Mouse (Mus musculus) heart, adult 2 months (tissue): ENCODE data around the gene 4833439L19Rik.

Experiments used
- CTCF ChIP-seq: fragments of 200-600 bp; IDR thresholded peaks from 2 replicates; pipeline ENCODE4 v1.8.1; 2022; ENCODE audit warnings: antibody characterized with exemption, mild to moderate bottlenecking, moderate library complexity
- EP300 ChIP-seq: fragments of 200-500 bp; IDR thresholded peaks from 2 replicates; pipeline ENCODE4 v1.6.1; 2011; ENCODE audit warnings: low read depth, low read length, control low read depth; ENCODE audit not compliant: insufficient read depth
- POLR2A ChIP-seq: fragments of 200-500 bp; IDR thresholded peaks from 2 replicates; pipeline ENCODE4 v1.6.1; 2011; ENCODE audit warnings: mild to moderate bottlenecking, low read depth, low read length, control low read depth; ENCODE audit not compliant: insufficient read depth

GRCm38 (mm10) chr13:54565201-54565581, at the start of gene 4833439L19Rik:
- TF ChIP-seq POLR2A (peak; percentile 86), CTCF (no peak), EP300 (0 out of 2 replicates have a peak, but pooled peaks have one; percentile 8)
